Mouse (Mus musculus) skeletal muscle tissue, postnatal 0 days (tissue): ENCODE data around the gene Mup16. TPM values are rescaled to one million over a fixed set of nuclear protein-coding genes. Genes with fewer than 3 reads are reported as not detected.

Source experiments
- polyA plus RNA-seq: library from polyadenylated mRNA; unstranded; fragments of >200 nt; fragmentation: Nextera tagmentation; extraction: Ambion mirVana; gene quantifications from 2 replicates; pipeline ENCODE4 v1.2.1, GENCODE M21; 2015

Mup16 gene
- not detected in 2 replicates for polyA plus RNA-seq

DNA sequence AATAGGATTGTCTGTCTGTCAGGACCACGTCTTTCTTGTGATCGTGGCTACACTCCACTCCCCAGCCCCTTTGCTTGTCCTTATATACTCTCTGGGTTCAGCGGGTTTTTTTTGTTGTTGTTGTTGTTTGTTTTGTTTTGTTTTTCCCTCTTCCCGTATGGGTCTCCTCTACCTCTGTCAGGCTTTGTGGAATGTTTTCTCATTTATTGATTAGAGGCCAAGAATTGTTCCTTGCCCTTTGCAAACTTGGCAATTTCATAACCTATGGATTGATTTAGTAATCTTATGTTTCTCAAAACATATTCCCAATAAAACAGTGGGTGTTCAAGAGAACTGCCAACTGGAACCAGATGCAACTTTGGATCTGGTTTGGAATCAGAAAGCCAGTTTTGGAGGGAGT lies at the start of gene Mup16:
Gene Mup16 (minus strand): TSS at position 101 of the 400 bp plus-strand sequence.

Other genes with a start within 250 kb of the Mup16 start
- 0.21 TPM in 1 of 2 replicates, not detected in the other for gene Mup14, start 215.5 kb downstream of the Mup16 start, polyA plus RNA-seq
- gene Mup15, start 79.8 kb downstream of the Mup16 start, polyA plus RNA-seq, result not detected in 2 replicates
- not detected in 2 replicates for gene Mup17, start 76.3 kb upstream of the Mup16 start, polyA plus RNA-seq
- 0.32 TPM in 1 of 2 replicates, not detected in the other for gene Mup18, start 154.6 kb upstream of the Mup16 start, polyA plus RNA-seq